Mouse (Mus musculus) forebrain, embryonic 16.5 days (tissue): Measurements from ENCODE around the gene Tmed8. TPM values are rescaled to one million over a fixed set of nuclear protein-coding genes. Genes with fewer than 3 reads are reported as not detected.

Source experiments
- ATAC-seq: fragments of 200-750 bp; cut with Nextera tagmentation; 2 replicates; pipeline ENCODE4 v1.8.0; 2017; ENCODE audit warnings: mild to moderate bottlenecking, moderate library complexity
- H3K27ac ChIP-seq: fragments of 300-500 bp; sonication (generic); 2 replicates; pipeline ENCODE4 v1.5.1; 2014; ENCODE audit warnings: low read length, control low read depth
- H3K27me3 ChIP-seq: fragments of 300-500 bp; sonication (generic); replicated peaks from 2 replicates; pipeline ENCODE4 v1.6.1; 2014; ENCODE audit warnings: low read length; ENCODE audit not compliant: control insufficient read depth, insufficient read depth
- H3K36me3 ChIP-seq: fragments of 300-500 bp; sonication (generic); 2 replicates; pipeline ENCODE4 v1.6.1; 2014; ENCODE audit not compliant: control insufficient read depth, insufficient read depth
- H3K4me1 ChIP-seq: fragments of 300-500 bp; sonication (generic); replicated peaks from 2 replicates; pipeline ENCODE4 v1.6.1; 2014; ENCODE audit warnings: low read length; ENCODE audit not compliant: control insufficient read depth, insufficient read depth
- H3K4me2 ChIP-seq: fragments of 300-500 bp; sonication (generic); 2 replicates; pipeline ENCODE4 v1.6.1; 2014; ENCODE audit warnings: mild to moderate bottlenecking, low read length, control low read depth
- H3K4me3 ChIP-seq: fragments of 300-500 bp; sonication (generic); replicated peaks from 2 replicates; pipeline ENCODE4 v1.5.1; 2014; ENCODE audit warnings: mild to moderate bottlenecking, low read length, control low read depth
- H3K9ac ChIP-seq: fragments of 300-500 bp; sonication (generic); replicated peaks from 2 replicates; pipeline ENCODE4 v1.6.1; 2014; ENCODE audit warnings: low read depth, low read length, control low read depth
- H3K9me3 ChIP-seq: fragments of 300-500 bp; sonication (generic); 2 replicates; pipeline ENCODE4 v1.6.1; 2016; ENCODE audit warnings: low read length; ENCODE audit not compliant: control insufficient read depth
- WGBS: fragments of 180-500 bp; shearing (Covaris S2); extraction: QIAGEN DNeasy Blood & Tissue Kit; methylation state at CpG from one replicate; pipeline ENCODE4 v1.1.7; 2014; 5-methylcytosine and 5-hydroxymethylcytosine counted together
- polyA plus RNA-seq: library from polyadenylated mRNA; unstranded; fragments of >200 nt; fragmentation: Nextera tagmentation; extraction: Ambion mirVana; gene quantifications from 2 replicates; pipeline ENCODE4 v1.2.1, GENCODE M21; 2015

The Tmed8 gene
- polyA plus RNA-seq, 1 experiment from 2014 or later: 5.1 TPM

- Histone ChIP-seq H3K27me3 (no peaks in the 10 kb centered on the region), H3K4me1 (peaks cover 3% of the 10 kb centered on the region), H3K9ac (no peak overlapping the region), H3K9me3 (no peaks in the 10 kb centered on the region), H3K27ac (no peak overlapping the region), H3K4me3 (no peak overlapping the region), H3K4me2 (no peak overlapping the region), H3K36me3 (0 out of 2 replicates have a peak, but pooled peaks cover 2% of the 10 kb centered on the region)
- ATAC-seq: no peak
- WGBS: 11% methylated on average over 2 of the region's 2 CpGs
Observed at GRCm38 (mm10) chr12:87131181-87131580, 69.1 kb downstream of the Tmed8 start.

- Histone ChIP-seq H3K9me3 (no peaks in the 10 kb centered on the region), H3K36me3 (0 out of 2 replicates have a peak, but pooled peaks cover 2% of the 10 kb centered on the region)
Observed at GRCm38 (mm10) chr12:87130224-87130623, 70.0 kb downstream of the Tmed8 start.

DNA sequence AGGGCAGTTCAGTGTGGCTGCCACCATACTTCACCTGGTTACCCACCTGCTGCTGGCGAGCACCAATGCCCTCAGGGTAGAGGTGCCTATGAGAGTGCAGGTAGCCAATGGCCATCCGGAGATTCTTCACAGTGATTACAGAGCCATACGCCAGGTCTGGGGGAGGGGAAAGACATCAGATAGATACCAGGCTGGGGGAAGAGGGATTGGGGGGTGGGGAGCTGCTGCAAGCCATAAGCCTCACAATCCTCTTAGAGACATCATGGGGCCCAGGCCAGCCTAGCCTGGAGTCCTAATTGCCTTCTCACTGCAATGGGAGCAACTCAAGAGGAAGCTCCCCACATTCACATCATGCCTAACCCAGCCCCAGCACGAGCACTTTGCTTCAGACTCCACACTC lies 73.0 kb downstream of the Tmed8 start:
- no peaks in the 10 kb centered on the region for H3K9me3 ChIP-seq
- H3K4me1 ChIP-seq: peaks cover 3% of the 10 kb centered on the region
- WGBS: 53% methylated on average over 4 of the region's 4 CpGs
- no peak overlapping the region for H3K4me3 ChIP-seq
- H3K4me2 ChIP-seq: no peak overlapping the region
- H3K9ac ChIP-seq: no peak overlapping the region
- no peak overlapping the region for H3K27ac ChIP-seq
- no peaks in the 10 kb centered on the region for H3K27me3 ChIP-seq
- H3K36me3 ChIP-seq: peaks cover 10% of the 10 kb centered on the region; the same call in 1 of the 2 replicates
- no peak for ATAC-seq

More at GRCm38 (mm10) chr12:87130224-87130623, 70.0 kb downstream of the Tmed8 start:
- ATAC-seq: no peak
- Histone ChIP-seq H3K27ac (no peak overlapping the region), H3K4me1 (peaks cover 3% of the 10 kb centered on the region), H3K4me2 (no peak overlapping the region), H3K9ac (no peak overlapping the region), H3K27me3 (no peaks in the 10 kb centered on the region), H3K4me3 (no peak overlapping the region)
- WGBS: 98% methylated on average over 4 of the region's 4 CpGs

DNA sequence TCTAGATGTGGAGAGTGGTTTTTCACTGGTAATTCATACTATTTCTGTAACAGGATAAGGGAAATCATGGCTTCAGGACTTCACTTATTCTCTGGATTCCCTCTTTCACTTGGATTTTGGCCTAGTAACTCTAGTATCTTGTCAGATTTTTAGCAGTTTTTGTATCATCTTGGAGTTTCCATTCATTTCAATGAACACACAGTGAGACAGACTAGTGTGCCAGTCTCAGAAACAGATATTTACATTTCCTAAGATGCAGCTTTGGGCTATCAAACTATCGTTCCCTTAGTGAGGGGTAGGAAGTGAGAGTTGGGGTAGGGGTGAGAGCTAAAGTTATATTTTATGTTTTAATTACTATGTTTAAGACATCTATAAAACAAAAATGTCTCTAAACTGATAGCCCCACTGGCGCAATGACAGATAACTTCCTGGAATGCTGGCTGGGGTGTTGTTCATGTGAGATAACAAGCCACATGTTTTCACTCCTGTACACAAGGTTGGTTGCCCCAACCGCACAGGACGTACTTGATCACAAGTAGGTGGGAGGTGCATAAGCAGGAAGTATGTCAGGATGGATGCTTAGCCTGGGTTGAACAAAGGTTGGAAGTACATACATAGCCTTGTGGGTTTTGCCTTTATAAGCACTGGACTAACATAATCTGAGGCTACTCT lies 78.2 kb downstream of the Tmed8 start:
- H3K9ac ChIP-seq: no peak overlapping the region
- no peak overlapping the region for H3K4me3 ChIP-seq
- H3K27me3 ChIP-seq: no peaks in the 10 kb centered on the region
- peaks cover 20% of the 10 kb centered on the region for H3K36me3 ChIP-seq
- H3K27ac ChIP-seq: no peak overlapping the region
- H3K4me1 ChIP-seq: no peaks in the 10 kb centered on the region
- 93% methylated on average over 4 of the region's 4 CpGs for WGBS
- no peaks in the 10 kb centered on the region for H3K9me3 ChIP-seq
- ATAC-seq: no peak
- H3K4me2 ChIP-seq: no peak overlapping the region

Other genes starting within 250 kb of the Tmed8 start
- gene Zdhhc22, start 210.0 kb downstream of the Tmed8 start, polyA plus RNA-seq: 5.2 and 9.4 TPM in 2 replicates
- gene Tmem63c, start 179.1 kb downstream of the Tmed8 start, polyA plus RNA-seq: 6.4 and 11.2 TPM in 2 replicates
- 2.2 and 3.7 TPM in 2 replicates for gene Ngb, start 97.9 kb downstream of the Tmed8 start, polyA plus RNA-seq
- 26.8 and 30.0 TPM in 2 replicates for gene Gstz1, start 53.3 kb downstream of the Tmed8 start, polyA plus RNA-seq
- 12.7 and 13.4 TPM in 2 replicates for gene Pomt2, start 52.5 kb downstream of the Tmed8 start, polyA plus RNA-seq
- 1.1 and 1.3 TPM in 2 replicates for gene Samd15, start 731 bp downstream of the Tmed8 start, polyA plus RNA-seq
- 1.6 TPM in 2 replicates for gene Noxred1, start 38.3 kb upstream of the Tmed8 start, polyA plus RNA-seq
- gene Vipas39, start 65.8 kb upstream of the Tmed8 start, polyA plus RNA-seq: 79.1 and 80.9 TPM in 2 replicates
- 222 TPM in 2 replicates for gene Ahsa1, start 66.0 kb upstream of the Tmed8 start, polyA plus RNA-seq
- gene Ism2, start 99.3 kb upstream of the Tmed8 start, polyA plus RNA-seq: 0.62 and 1.1 TPM in 2 replicates
- 60.6 and 67.6 TPM in 2 replicates for gene Sptlc2, start 187.9 kb upstream of the Tmed8 start, polyA plus RNA-seq
- 211 and 233 TPM in 2 replicates for gene Slirp, start 243.4 kb upstream of the Tmed8 start, polyA plus RNA-seq
- gene Alkbh1, start 243.6 kb upstream of the Tmed8 start, polyA plus RNA-seq: 42.3 and 47.1 TPM in 2 replicates